Mouse (Mus musculus) layer of hippocampus, adult 18-20 months (tissue): ENCODE results near the gene Pfkfb3. TPM values are rescaled to one million over a fixed set of nuclear protein-coding genes. Genes with fewer than 3 reads are reported as not detected.

Experiments used
- DNase-seq, 2 experiments: peaks; one replicate each; pipeline ENCODE4 v3.0.0; 2022; ENCODE audit warnings: low spot score in 2 of 2
- total RNA-seq, 2 experiments: library from RNA; stranded (reverse); gene quantifications; 2 replicates each; pipeline ENCODE4 v1.2.3; 2021

The Pfkfb3 gene
- total RNA-seq, 2 experiments from 2014 or later = 40.0 to 41.4 TPM

GRCm38 (mm10) chr2:11436353-11436752, 117.5 kb downstream of the Pfkfb3 start:
- no peak for DNase-seq

GRCm38 (mm10) chr2:11433353-11433752, 120.5 kb downstream of the Pfkfb3 start:
- DNase-seq = no peak

GRCm38 (mm10) chr2:11429538-11429937, 124.3 kb downstream of the Pfkfb3 start:
- DNase-seq = peak; percentile 64 to 76

- no peak for DNase-seq
Measured at GRCm38 (mm10) chr2:11428621-11429020, 125.3 kb downstream of the Pfkfb3 start.

- no peak for DNase-seq
Measured at GRCm38 (mm10) chr2:11427596-11427995, 126.3 kb downstream of the Pfkfb3 start.

GRCm38 (mm10) chr2:11426379-11426778, 127.5 kb downstream of the Pfkfb3 start:
- no peak for DNase-seq

GRCm38 (mm10) chr2:11425421-11426131, 128.3 kb downstream of the Pfkfb3 start:
- no peak for DNase-seq

GRCm38 (mm10) chr2:11424252-11424651, 129.6 kb downstream of the Pfkfb3 start:
- DNase-seq = no peak

- DNase-seq = peak in 1 of 2 experiments; percentile 28
Measured at GRCm38 (mm10) chr2:11423421-11423820, 130.5 kb downstream of the Pfkfb3 start.

- DNase-seq = no peak
Measured at GRCm38 (mm10) chr2:11422384-11422783, 131.5 kb downstream of the Pfkfb3 start.

Other genes starting within 250 kb of the Pfkfb3 start
- 10 to 100 TPM; 70.9 to 93.0 TPM for gene Rbm17, start 50.1 kb upstream of the Pfkfb3 start, total RNA-seq
- not detected for gene Gm17490, start 72.2 kb upstream of the Pfkfb3 start, total RNA-seq
- under 1 TPM; 0.07 to 0.08 TPM for gene Il2ra, start 88.7 kb upstream of the Pfkfb3 start, total RNA-seq
- gene Il15ra, start 151.2 kb upstream of the Pfkfb3 start, total RNA-seq = 1 to 10 TPM; 6.1 to 8.2 TPM
- gene Fbh1, start 223.5 kb upstream of the Pfkfb3 start, total RNA-seq = 10 to 100 TPM; 78.6 to 83.4 TPM
- gene Ankrd16, start 223.8 kb upstream of the Pfkfb3 start, total RNA-seq = 10 to 100 TPM; 45.5 to 50.0 TPM